Mouse (Mus musculus): Measurements from ENCODE around the gene Rxra. TPM values are rescaled to one million over a fixed set of nuclear protein-coding genes. Genes with fewer than 3 reads are reported as not detected.

Gene Rxra
- total and polyA plus RNA-seq, 2 experiments from 2014 or later: 2.3 to 20.2 TPM

- H3K4me1 ChIP-seq (ENCODE audit: insufficient read depth, low read length): no peaks in the 10 kb centered on the region
- no peaks in the 10 kb centered on the region for H3K9me3 ChIP-seq (ENCODE audit: low read length)
- no peak overlapping the region for H3K4me2 ChIP-seq (ENCODE audit: low read depth, low read length, poor library complexity, severe bottlenecking)
- 24% methylated on average over 8 of the region's 8 CpGs for WGBS
- no peaks in the 10 kb centered on the region for H3K27me3 ChIP-seq (ENCODE audit: insufficient read depth, low read length)
- H3K4me3 ChIP-seq (ENCODE audit: low read depth, low read length): no peak overlapping the region
- H3K36me3 ChIP-seq (ENCODE audit: insufficient read depth, low read length): no peaks in the 10 kb centered on the region
- no peak overlapping the region for H3K9ac ChIP-seq (replicated peaks; ENCODE audit: low read length, poor library complexity, severe bottlenecking)
- ATAC-seq (ENCODE audit: low FRiP score): no peak
- TF ChIP-seq CTCF (IDR thresholded peaks at IDR 0.05): no peak
- H3K27ac ChIP-seq (ENCODE audit: low read depth, low read length): no peak overlapping the region
- no peak for DNase-seq (ENCODE audit: low spot score)
These were observed 26.2 kb upstream of the Rxra start for GRCm38 (mm10) chr2:27649862-27650661.

GRCm38 (mm10) chr2:27650991-27651390, 25.2 kb upstream of the Rxra start:
- ATAC-seq (ENCODE audit: low FRiP score): no peak
- H3K36me3 ChIP-seq (ENCODE audit: insufficient read depth, low read length): no peaks in the 10 kb centered on the region
- H3K4me2 ChIP-seq (ENCODE audit: low read depth, low read length, poor library complexity, severe bottlenecking): no peak overlapping the region
- no peak for TF ChIP-seq CTCF (IDR thresholded peaks at IDR 0.05)
- no peak overlapping the region for H3K9ac ChIP-seq (replicated peaks; ENCODE audit: low read length, poor library complexity, severe bottlenecking)
- no peak overlapping the region for H3K27ac ChIP-seq (ENCODE audit: low read depth, low read length)
- no peak for DNase-seq (ENCODE audit: low spot score)
- no peaks in the 10 kb centered on the region for H3K27me3 ChIP-seq (ENCODE audit: insufficient read depth, low read length)
- H3K9me3 ChIP-seq (ENCODE audit: low read length): no peaks in the 10 kb centered on the region
- H3K4me3 ChIP-seq (ENCODE audit: low read depth, low read length): no peak overlapping the region
- no peaks in the 10 kb centered on the region for H3K4me1 ChIP-seq (ENCODE audit: insufficient read depth, low read length)

GRCm38 (mm10) chr2:27653496-27654030, 22.7 kb upstream of the Rxra start:
- Histone ChIP-seq H3K9ac (replicated peaks; ENCODE audit: low read length, poor library complexity, severe bottlenecking) (no peak overlapping the region), H3K9me3 (ENCODE audit: low read length) (no peaks in the 10 kb centered on the region), H3K27me3 (ENCODE audit: insufficient read depth, low read length) (no peaks in the 10 kb centered on the region), H3K4me2 (ENCODE audit: low read depth, low read length, poor library complexity, severe bottlenecking) (no peak overlapping the region), H3K4me3 (ENCODE audit: low read depth, low read length) (no peak overlapping the region), H3K36me3 (ENCODE audit: insufficient read depth, low read length) (no peaks in the 10 kb centered on the region), H3K4me1 (ENCODE audit: insufficient read depth, low read length) (no peaks in the 10 kb centered on the region), H3K27ac (ENCODE audit: low read depth, low read length) (no peak overlapping the region)
- whole genome bisulfite sequencing: 74% methylated on average over 5 of the region's 5 CpGs
- no peak for TF ChIP-seq CTCF (IDR thresholded peaks at IDR 0.05)
- DNase-seq (ENCODE audit: low spot score) (no peak), ATAC-seq (ENCODE audit: low FRiP score) (no peak)

GRCm38 (mm10) chr2:27654321-27655232, 21.7 kb upstream of the Rxra start:
- no peak for TF ChIP-seq CTCF (IDR thresholded peaks at IDR 0.05)
- Histone ChIP-seq H3K4me3 (ENCODE audit: low read depth, low read length) (no peak overlapping the region), H3K36me3 (ENCODE audit: insufficient read depth, low read length) (no peaks in the 10 kb centered on the region), H3K27ac (ENCODE audit: low read depth, low read length) (no peak overlapping the region), H3K4me1 (ENCODE audit: insufficient read depth, low read length) (no peaks in the 10 kb centered on the region), H3K27me3 (ENCODE audit: insufficient read depth, low read length) (no peaks in the 10 kb centered on the region), H3K9ac (replicated peaks; ENCODE audit: low read length, poor library complexity, severe bottlenecking) (no peak overlapping the region), H3K9me3 (ENCODE audit: low read length) (no peaks in the 10 kb centered on the region), H3K4me2 (ENCODE audit: low read depth, low read length, poor library complexity, severe bottlenecking) (no peak overlapping the region)
- DNase-seq (ENCODE audit: low spot score): peak; percentile 33
- 58% methylated on average over 8 of the region's 8 CpGs for WGBS
- no peak for ATAC-seq (ENCODE audit: low FRiP score)

GRCm38 (mm10) chr2:27656576-27656975, 19.7 kb upstream of the Rxra start:
- DNase-seq (ENCODE audit: low spot score) (no peak), ATAC-seq (ENCODE audit: low FRiP score) (no peak)
- no peaks in the 10 kb centered on the region for H3K4me1 ChIP-seq (ENCODE audit: insufficient read depth, low read length)
- H3K27me3 ChIP-seq (ENCODE audit: insufficient read depth, low read length): no peaks in the 10 kb centered on the region
- no peak overlapping the region for H3K9ac ChIP-seq (replicated peaks; ENCODE audit: low read length, poor library complexity, severe bottlenecking)
- H3K4me3 ChIP-seq (ENCODE audit: low read depth, low read length): no peak overlapping the region
- no peak for TF ChIP-seq CTCF (IDR thresholded peaks at IDR 0.05)
- H3K4me2 ChIP-seq (ENCODE audit: low read depth, low read length, poor library complexity, severe bottlenecking): no peak overlapping the region
- no peaks in the 10 kb centered on the region for H3K36me3 ChIP-seq (ENCODE audit: insufficient read depth, low read length)
- H3K9me3 ChIP-seq (ENCODE audit: low read length): no peaks in the 10 kb centered on the region
- no peak overlapping the region for H3K27ac ChIP-seq (ENCODE audit: low read depth, low read length)

GRCm38 (mm10) chr2:27665284-27665683, 11.0 kb upstream of the Rxra start:
- Histone ChIP-seq H3K27ac (ENCODE audit: low read depth, low read length) (no peak overlapping the region), H3K4me3 (ENCODE audit: low read depth, low read length) (no peak overlapping the region), H3K36me3 (ENCODE audit: insufficient read depth, low read length) (no peaks in the 10 kb centered on the region), H3K4me1 (ENCODE audit: insufficient read depth, low read length) (no peaks in the 10 kb centered on the region), H3K9me3 (ENCODE audit: low read length) (no peaks in the 10 kb centered on the region), H3K4me2 (ENCODE audit: low read depth, low read length, poor library complexity, severe bottlenecking) (no peak overlapping the region), H3K27me3 (ENCODE audit: insufficient read depth, low read length) (no peaks in the 10 kb centered on the region), H3K9ac (replicated peaks; ENCODE audit: low read length, poor library complexity, severe bottlenecking) (no peak overlapping the region)
- WGBS: 91% methylated on average over 6 of the region's 6 CpGs
- TF ChIP-seq CTCF (IDR thresholded peaks at IDR 0.05): no peak
- no peak for ATAC-seq (ENCODE audit: low FRiP score)
- no peak for DNase-seq (ENCODE audit: low spot score)
